Mouse (Mus musculus): ENCODE measurements at regions not wholly inside any gene's neighbourhood (a gene's known extent, or its start where the extent isn't known, plus 50 kb on each side); places are given as distances from the start of the nearest gene placed in this dataset.

- H3K27me3 ChIP-seq (ENCODE audit: insufficient read depth, low read length), result no peaks in the 10 kb centered on the region
- no peak overlapping the region for H3K4me3 ChIP-seq (ENCODE audit: low read depth, low read length)
- no peak overlapping the region for H3K27ac ChIP-seq (ENCODE audit: low read depth, low read length)
- peak; percentile 73 for DNase-seq (ENCODE audit: low spot score)
- H3K4me2 ChIP-seq (ENCODE audit: low read depth, low read length, poor library complexity, severe bottlenecking), result no peak overlapping the region
- H3K36me3 ChIP-seq (ENCODE audit: insufficient read depth, low read length), result no peaks in the 10 kb centered on the region
- 0 out of 2 replicates have a peak, but pooled peaks have one; percentile 44 for ATAC-seq (ENCODE audit: low FRiP score)
- TF ChIP-seq CTCF (IDR thresholded peaks at IDR 0.05), result peak; percentile 67
- no peaks in the 10 kb centered on the region for H3K4me1 ChIP-seq (ENCODE audit: insufficient read depth, low read length)
- H3K9me3 ChIP-seq (ENCODE audit: low read length), result no peaks in the 10 kb centered on the region
- no peak overlapping the region for H3K9ac ChIP-seq (replicated peaks; ENCODE audit: low read length, poor library complexity, severe bottlenecking)
- WGBS, result 30% methylated on average over 3 of the region's 3 CpGs
Observed at GRCm38 (mm10) chr9:92045472-92045905, 147.2 kb upstream of the Plscr5 start.

DNA sequence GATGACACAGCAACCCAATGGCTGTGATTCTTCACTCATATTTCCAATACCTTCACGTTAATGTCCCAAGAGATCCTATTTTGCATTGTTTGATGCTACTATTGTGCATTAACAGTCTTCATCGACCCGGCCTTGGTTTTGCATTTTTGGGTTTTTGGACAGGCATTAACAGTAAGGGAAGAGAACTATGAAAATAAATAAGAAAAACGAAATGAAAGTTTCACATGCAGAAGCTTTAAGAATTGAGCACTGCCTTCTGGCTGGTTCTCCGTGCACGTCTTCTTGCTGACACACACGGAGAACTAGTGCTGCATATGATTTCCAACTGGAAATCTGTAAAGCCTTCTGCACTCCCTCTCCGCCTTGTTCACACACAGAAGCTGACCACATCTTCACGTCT lies 148.6 kb upstream of the Plscr5 start:
- H3K27me3 ChIP-seq (ENCODE audit: insufficient read depth, low read length), result no peaks in the 10 kb centered on the region
- ATAC-seq (ENCODE audit: low FRiP score), result no peak

DNA sequence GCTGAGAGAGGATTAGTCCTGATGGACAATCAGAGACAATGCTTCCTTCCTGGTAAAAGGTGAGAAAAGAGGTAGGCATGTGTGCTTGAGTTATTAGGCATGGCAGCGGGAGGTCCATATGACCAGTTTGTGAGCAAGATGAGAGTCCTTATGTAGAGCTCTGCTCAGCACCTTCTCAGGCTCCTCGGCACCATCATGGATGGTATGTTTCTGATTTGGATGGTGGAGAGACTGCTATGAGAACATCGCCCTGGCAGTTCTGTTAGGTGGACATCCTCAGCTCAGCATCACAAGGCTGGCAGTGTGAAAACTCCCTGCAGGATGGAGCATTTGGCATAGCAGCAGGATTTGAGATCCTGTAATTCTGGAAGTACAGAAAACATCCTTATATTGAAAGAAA lies 176.2 kb upstream of the Plscr5 start:
- H3K27me3 ChIP-seq (ENCODE audit: insufficient read depth, low read length), result no peaks in the 10 kb centered on the region
- H3K9ac ChIP-seq (replicated peaks; ENCODE audit: low read length, poor library complexity, severe bottlenecking), result no peak overlapping the region
- DNase-seq (ENCODE audit: low spot score), result peak; percentile 67
- WGBS, result 93% methylated on average over 3 of the region's 3 CpGs
- TF ChIP-seq CTCF (IDR thresholded peaks at IDR 0.05), result no peak
- H3K4me2 ChIP-seq (ENCODE audit: low read depth, low read length, poor library complexity, severe bottlenecking), result no peak overlapping the region
- no peaks in the 10 kb centered on the region for H3K4me1 ChIP-seq (ENCODE audit: insufficient read depth, low read length)
- no peaks in the 10 kb centered on the region for H3K9me3 ChIP-seq (ENCODE audit: low read length)
- no peak overlapping the region for H3K4me3 ChIP-seq (ENCODE audit: low read depth, low read length)
- H3K36me3 ChIP-seq (ENCODE audit: insufficient read depth, low read length), result no peaks in the 10 kb centered on the region
- no peak for ATAC-seq (ENCODE audit: low FRiP score)
- no peak overlapping the region for H3K27ac ChIP-seq (ENCODE audit: low read depth, low read length)

More for the DNA sequence above, 148.6 kb upstream of the Plscr5 start:
- H3K4me1 ChIP-seq (ENCODE audit: insufficient read depth, low read length), result no peaks in the 10 kb centered on the region
- no peaks in the 10 kb centered on the region for H3K36me3 ChIP-seq (ENCODE audit: insufficient read depth, low read length)
- H3K9me3 ChIP-seq (ENCODE audit: low read length), result no peaks in the 10 kb centered on the region
- H3K4me2 ChIP-seq (ENCODE audit: low read depth, low read length, poor library complexity, severe bottlenecking), result no peak overlapping the region
- peak; percentile 2 for DNase-seq (ENCODE audit: low spot score)
- WGBS, result 77% methylated on average over 9 of the region's 9 CpGs
- no peak overlapping the region for H3K4me3 ChIP-seq (ENCODE audit: low read depth, low read length)
- TF ChIP-seq CTCF (IDR thresholded peaks at IDR 0.05), result no peak
- H3K27ac ChIP-seq (ENCODE audit: low read depth, low read length), result no peak overlapping the region
- no peak overlapping the region for H3K9ac ChIP-seq (replicated peaks; ENCODE audit: low read length, poor library complexity, severe bottlenecking)

DNA sequence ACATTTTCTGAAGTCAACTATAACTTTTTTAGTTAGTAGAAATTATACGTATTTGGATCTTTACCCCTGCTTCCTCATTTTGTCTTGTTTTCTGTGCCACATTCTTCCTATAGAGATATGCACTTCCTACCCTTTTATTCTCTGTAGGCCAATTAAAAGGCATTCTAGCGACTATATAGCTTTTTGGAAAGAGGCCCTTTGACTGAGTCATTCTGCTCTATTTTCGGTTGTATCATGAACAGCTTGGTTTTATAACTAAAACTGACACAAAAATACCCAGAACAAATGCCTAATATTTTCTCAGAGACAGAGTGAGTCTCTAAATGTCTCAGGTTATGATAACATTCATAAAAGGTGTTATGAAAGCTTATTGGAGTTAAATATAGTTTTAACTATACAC lies 176.8 kb upstream of the Plscr5 start:
- Histone ChIP-seq H3K9me3 (ENCODE audit: low read length) (no peaks in the 10 kb centered on the region), H3K27ac (ENCODE audit: low read depth, low read length) (no peak overlapping the region), H3K4me3 (ENCODE audit: low read depth, low read length) (no peak overlapping the region), H3K9ac (replicated peaks; ENCODE audit: low read length, poor library complexity, severe bottlenecking) (no peak overlapping the region), H3K27me3 (ENCODE audit: insufficient read depth, low read length) (no peaks in the 10 kb centered on the region), H3K36me3 (ENCODE audit: insufficient read depth, low read length) (no peaks in the 10 kb centered on the region), H3K4me1 (ENCODE audit: insufficient read depth, low read length) (no peaks in the 10 kb centered on the region), H3K4me2 (ENCODE audit: low read depth, low read length, poor library complexity, severe bottlenecking) (no peak overlapping the region)
- no peak for TF ChIP-seq CTCF (IDR thresholded peaks at IDR 0.05)
- DNase-seq (ENCODE audit: low spot score), result no peak
- ATAC-seq (ENCODE audit: low FRiP score), result no peak
- WGBS, result 72% methylated on average over 3 of the region's 3 CpGs

- Histone ChIP-seq H3K27me3 (ENCODE audit: insufficient read depth, low read length) (no peaks in the 10 kb centered on the region), H3K27ac (ENCODE audit: low read depth, low read length) (no peak overlapping the region), H3K4me1 (ENCODE audit: insufficient read depth, low read length) (no peaks in the 10 kb centered on the region), H3K9me3 (ENCODE audit: low read length) (no peaks in the 10 kb centered on the region), H3K36me3 (ENCODE audit: insufficient read depth, low read length) (no peaks in the 10 kb centered on the region), H3K9ac (replicated peaks; ENCODE audit: low read length, poor library complexity, severe bottlenecking) (no peak overlapping the region), H3K4me3 (ENCODE audit: low read depth, low read length) (no peak overlapping the region), H3K4me2 (ENCODE audit: low read depth, low read length, poor library complexity, severe bottlenecking) (no peak overlapping the region)
- no peak for TF ChIP-seq CTCF (IDR thresholded peaks at IDR 0.05)
- WGBS, result 67% methylated on average over 2 of the region's 2 CpGs
- peak; percentile 52 for DNase-seq (ENCODE audit: low spot score)
- ATAC-seq (ENCODE audit: low FRiP score), result no peak
Observed at GRCm38 (mm10) chr9:91988240-91988639, 204.5 kb upstream of the Plscr5 start.

- WGBS, result 83% methylated on average over 9 of the region's 9 CpGs
- no peak for TF ChIP-seq CTCF (IDR thresholded peaks at IDR 0.05)
- H3K4me1 ChIP-seq (ENCODE audit: insufficient read depth, low read length), result no peaks in the 10 kb centered on the region
- no peak overlapping the region for H3K27ac ChIP-seq (ENCODE audit: low read depth, low read length)
- H3K4me2 ChIP-seq (ENCODE audit: low read depth, low read length, poor library complexity, severe bottlenecking), result no peak overlapping the region
- no peak for DNase-seq (ENCODE audit: low spot score)
- no peaks in the 10 kb centered on the region for H3K27me3 ChIP-seq (ENCODE audit: insufficient read depth, low read length)
- no peak overlapping the region for H3K4me3 ChIP-seq (ENCODE audit: low read depth, low read length)
- no peak overlapping the region for H3K9ac ChIP-seq (replicated peaks; ENCODE audit: low read length, poor library complexity, severe bottlenecking)
- ATAC-seq (ENCODE audit: low FRiP score), result no peak
- H3K9me3 ChIP-seq (ENCODE audit: low read length), result no peaks in the 10 kb centered on the region
- H3K36me3 ChIP-seq (ENCODE audit: insufficient read depth, low read length), result no peaks in the 10 kb centered on the region
Observed at GRCm38 (mm10) chr9:91981955-91982621, 210.6 kb upstream of the Plscr5 start.

All from midbrain, postnatal 0 days (tissue).